Mouse (Mus musculus): ENCODE data around the gene Lrpprc. TPM values are rescaled to one million over a fixed set of nuclear protein-coding genes. Genes with fewer than 3 reads are reported as not detected.

Lrpprc gene
- polyA plus RNA-seq, 1 experiment = 11.2 TPM

DNA sequence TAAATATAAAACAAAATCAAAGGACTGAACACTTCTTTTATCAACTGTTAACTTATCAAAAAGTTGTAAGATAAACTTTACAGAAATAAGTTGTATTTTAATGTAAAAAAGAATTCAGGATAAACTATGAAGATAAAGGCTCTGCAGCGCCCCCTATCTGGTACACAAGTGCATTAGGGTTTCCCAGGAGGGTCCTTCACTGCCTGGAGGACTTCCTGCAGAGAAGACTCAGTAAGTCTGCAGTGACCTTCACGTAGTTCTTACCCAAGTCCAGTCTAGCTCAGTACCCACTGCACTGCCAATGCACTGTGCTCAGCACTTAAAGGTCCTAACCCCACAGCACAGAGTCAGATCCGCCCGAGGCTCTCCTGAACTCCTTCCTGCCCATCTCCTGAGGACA, 83.2 kb downstream of the Lrpprc start:
- H3K4me1 ChIP-seq (ENCODE audit: control insufficient read depth, insufficient read depth, low read length) = peaks cover 4% of the 10 kb centered on the region; the same call in 1 of the 2 replicates
- H3K27me3 ChIP-seq (ENCODE audit: control insufficient read depth, insufficient read depth, low read length) = no peaks in the 10 kb centered on the region
- H3K27ac ChIP-seq (ENCODE audit: control insufficient read depth, insufficient read depth, low read depth, low read length) = no peak overlapping the region
- TF ChIP-seq CTCF (IDR thresholded peaks at IDR 0.05; ENCODE audit: control insufficient read depth, insufficient read depth, insufficient replicate concordance, low read depth, low read length) = peak; percentile 12; the same call in 1 of the 2 replicates
- TF ChIP-seq POLR2A (IDR thresholded peaks at IDR 0.05; ENCODE audit: control insufficient read depth, low read depth, low read length) = no peak
- no peaks in the 10 kb centered on the region for H3K36me3 ChIP-seq (ENCODE audit: control insufficient read depth, insufficient read depth, low read length)
- H3K4me3 ChIP-seq (ENCODE audit: control insufficient read depth, low read depth, low read length) = no peak overlapping the region

- Histone ChIP-seq H3K27me3 (ENCODE audit: control insufficient read depth, insufficient read depth, low read length) (no peaks in the 10 kb centered on the region), H3K4me1 (ENCODE audit: control insufficient read depth, insufficient read depth, low read length) (peaks cover 4% of the 10 kb centered on the region; the same call in 1 of the 2 replicates), H3K36me3 (ENCODE audit: control insufficient read depth, insufficient read depth, low read length) (no peaks in the 10 kb centered on the region), H3K4me3 (ENCODE audit: control insufficient read depth, low read depth, low read length) (no peak overlapping the region), H3K27ac (ENCODE audit: control insufficient read depth, insufficient read depth, low read depth, low read length) (no peak overlapping the region)
- TF ChIP-seq POLR2A (IDR thresholded peaks at IDR 0.05; ENCODE audit: control insufficient read depth, low read depth, low read length) = no peak
- peak; percentile 79; the same call in 1 of the 2 replicates for TF ChIP-seq CTCF (IDR thresholded peaks at IDR 0.05; ENCODE audit: control insufficient read depth, insufficient read depth, insufficient replicate concordance, low read depth, low read length)
Observed at GRCm38 (mm10) chr17:84698727-84699126, 91.9 kb downstream of the Lrpprc start.

GRCm38 (mm10) chr17:84696537-84696936, 94.1 kb downstream of the Lrpprc start:
- H3K36me3 ChIP-seq (ENCODE audit: control insufficient read depth, insufficient read depth, low read length) = no peaks in the 10 kb centered on the region
- no peak overlapping the region for H3K4me3 ChIP-seq (ENCODE audit: control insufficient read depth, low read depth, low read length)
- H3K27ac ChIP-seq (ENCODE audit: control insufficient read depth, insufficient read depth, low read depth, low read length) = no peak overlapping the region
- TF ChIP-seq CTCF (IDR thresholded peaks at IDR 0.05; ENCODE audit: control insufficient read depth, insufficient read depth, insufficient replicate concordance, low read depth, low read length) (no peak), POLR2A (IDR thresholded peaks at IDR 0.05; ENCODE audit: control insufficient read depth, low read depth, low read length) (no peak)
- H3K4me1 ChIP-seq (ENCODE audit: control insufficient read depth, insufficient read depth, low read length) = peaks cover 3% of the 10 kb centered on the region; the same call in 1 of the 2 replicates
- no peaks in the 10 kb centered on the region for H3K27me3 ChIP-seq (ENCODE audit: control insufficient read depth, insufficient read depth, low read length)

DNA sequence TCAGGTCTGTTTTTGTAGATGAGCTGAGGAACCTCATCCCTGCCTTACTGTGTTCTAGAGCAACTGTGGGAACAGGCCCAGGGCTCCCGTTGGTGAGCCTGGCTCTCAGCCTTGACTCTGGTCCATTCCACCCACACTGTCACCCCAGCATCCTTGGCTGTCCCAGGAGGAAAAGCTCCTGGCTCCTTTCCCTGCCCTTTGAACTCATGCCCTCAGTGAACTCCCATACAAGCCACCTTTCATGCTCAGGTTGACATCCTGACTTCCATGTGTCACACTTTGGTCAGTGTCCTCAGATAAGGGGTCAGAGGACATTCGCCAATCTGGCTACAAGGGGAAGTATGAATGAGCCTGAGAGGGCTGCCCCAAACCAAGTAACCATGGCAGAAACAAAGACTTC, 96.8 kb downstream of the Lrpprc start:
- no peak overlapping the region for H3K4me3 ChIP-seq (ENCODE audit: control insufficient read depth, low read depth, low read length)
- H3K27ac ChIP-seq (ENCODE audit: control insufficient read depth, insufficient read depth, low read depth, low read length) = no peak overlapping the region
- H3K36me3 ChIP-seq (ENCODE audit: control insufficient read depth, insufficient read depth, low read length) = no peaks in the 10 kb centered on the region
- TF ChIP-seq POLR2A (IDR thresholded peaks at IDR 0.05; ENCODE audit: control insufficient read depth, low read depth, low read length) = no peak
- H3K4me1 ChIP-seq (ENCODE audit: control insufficient read depth, insufficient read depth, low read length) = peaks cover 3% of the 10 kb centered on the region; the same call in 1 of the 2 replicates
- no peaks in the 10 kb centered on the region for H3K27me3 ChIP-seq (ENCODE audit: control insufficient read depth, insufficient read depth, low read length)

DNA sequence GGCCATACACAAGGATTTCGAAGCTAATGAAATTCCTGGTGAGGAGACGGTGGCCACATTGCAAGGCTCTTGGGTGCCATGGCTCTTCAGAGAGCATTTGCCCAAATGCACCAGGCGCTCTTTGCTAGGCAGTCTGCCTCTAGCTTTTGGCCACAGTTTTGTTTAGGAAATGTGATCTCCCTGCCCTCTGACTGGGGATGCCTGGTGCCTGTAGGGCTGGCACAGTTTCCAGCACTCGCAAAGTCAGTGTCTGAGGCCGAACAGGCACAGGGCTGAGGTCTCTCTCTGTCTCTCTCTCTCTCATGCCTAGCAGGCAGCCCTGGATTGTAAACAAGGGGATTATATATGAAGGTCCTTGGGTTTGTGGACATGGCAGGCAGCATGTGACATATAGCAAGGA, 100.5 kb downstream of the Lrpprc start:
- Histone ChIP-seq H3K4me3 (ENCODE audit: control insufficient read depth, low read depth, low read length) (no peak overlapping the region), H3K27me3 (ENCODE audit: control insufficient read depth, insufficient read depth, low read length) (no peaks in the 10 kb centered on the region), H3K4me1 (ENCODE audit: control insufficient read depth, insufficient read depth, low read length) (peaks cover 3% of the 10 kb centered on the region; the same call in 1 of the 2 replicates), H3K36me3 (ENCODE audit: control insufficient read depth, insufficient read depth, low read length) (no peaks in the 10 kb centered on the region), H3K27ac (ENCODE audit: control insufficient read depth, insufficient read depth, low read depth, low read length) (no peak overlapping the region)
- TF ChIP-seq POLR2A (IDR thresholded peaks at IDR 0.05; ENCODE audit: control insufficient read depth, low read depth, low read length) (no peak), CTCF (IDR thresholded peaks at IDR 0.05; ENCODE audit: control insufficient read depth, insufficient read depth, insufficient replicate concordance, low read depth, low read length) (no peak)

DNA sequence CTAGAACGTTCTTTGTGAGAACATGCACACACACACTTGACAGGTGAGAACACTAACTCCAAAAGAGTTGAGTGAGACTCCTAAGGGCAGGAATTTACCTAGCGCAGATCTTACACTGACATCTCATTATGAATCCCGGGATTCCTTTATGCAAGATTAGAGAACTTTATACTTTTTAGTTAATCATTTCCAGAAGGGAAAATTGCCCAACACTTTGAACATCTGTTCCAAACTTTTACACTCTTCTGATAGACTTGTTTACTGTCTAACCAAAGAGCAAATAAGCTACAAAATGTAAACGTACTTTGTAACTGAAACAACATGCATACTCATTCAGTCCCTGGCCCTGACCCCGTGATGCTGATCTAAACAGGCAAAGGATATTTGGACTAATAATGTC, 101.3 kb downstream of the Lrpprc start:
- no peak for TF ChIP-seq CTCF (IDR thresholded peaks at IDR 0.05; ENCODE audit: control insufficient read depth, insufficient read depth, insufficient replicate concordance, low read depth, low read length)
- TF ChIP-seq POLR2A (IDR thresholded peaks at IDR 0.05; ENCODE audit: control insufficient read depth, low read depth, low read length) = no peak
- Histone ChIP-seq H3K4me1 (ENCODE audit: control insufficient read depth, insufficient read depth, low read length) (peaks cover 3% of the 10 kb centered on the region; the same call in 1 of the 2 replicates), H3K27ac (ENCODE audit: control insufficient read depth, insufficient read depth, low read depth, low read length) (no peak overlapping the region), H3K36me3 (ENCODE audit: control insufficient read depth, insufficient read depth, low read length) (no peaks in the 10 kb centered on the region), H3K4me3 (ENCODE audit: control insufficient read depth, low read depth, low read length) (no peak overlapping the region), H3K27me3 (ENCODE audit: control insufficient read depth, insufficient read depth, low read length) (no peaks in the 10 kb centered on the region)

- Histone ChIP-seq H3K4me1 (ENCODE audit: control insufficient read depth, insufficient read depth, low read length) (peaks cover 3% of the 10 kb centered on the region; the same call in 1 of the 2 replicates), H3K27ac (ENCODE audit: control insufficient read depth, insufficient read depth, low read depth, low read length) (no peak overlapping the region), H3K36me3 (ENCODE audit: control insufficient read depth, insufficient read depth, low read length) (no peaks in the 10 kb centered on the region), H3K27me3 (ENCODE audit: control insufficient read depth, insufficient read depth, low read length) (no peaks in the 10 kb centered on the region), H3K4me3 (ENCODE audit: control insufficient read depth, low read depth, low read length) (no peak overlapping the region)
- no peak for TF ChIP-seq POLR2A (IDR thresholded peaks at IDR 0.05; ENCODE audit: control insufficient read depth, low read depth, low read length)
- TF ChIP-seq CTCF (IDR thresholded peaks at IDR 0.05; ENCODE audit: control insufficient read depth, insufficient read depth, insufficient replicate concordance, low read depth, low read length) = no peak
Observed at GRCm38 (mm10) chr17:84688834-84689233, 101.8 kb downstream of the Lrpprc start.

- no peaks in the 10 kb centered on the region for H3K27me3 ChIP-seq (ENCODE audit: control insufficient read depth, insufficient read depth, low read length)
- no peaks in the 10 kb centered on the region for H3K36me3 ChIP-seq (ENCODE audit: control insufficient read depth, insufficient read depth, low read length)
- no peak overlapping the region for H3K4me3 ChIP-seq (ENCODE audit: control insufficient read depth, low read depth, low read length)
- peaks cover 3% of the 10 kb centered on the region; the same call in 1 of the 2 replicates for H3K4me1 ChIP-seq (ENCODE audit: control insufficient read depth, insufficient read depth, low read length)
- TF ChIP-seq POLR2A (IDR thresholded peaks at IDR 0.05; ENCODE audit: control insufficient read depth, low read depth, low read length) (no peak), CTCF (IDR thresholded peaks at IDR 0.05; ENCODE audit: control insufficient read depth, insufficient read depth, insufficient replicate concordance, low read depth, low read length) (no peak)
- H3K27ac ChIP-seq (ENCODE audit: control insufficient read depth, insufficient read depth, low read depth, low read length) = no peak overlapping the region
Observed at GRCm38 (mm10) chr17:84687994-84688393, 102.6 kb downstream of the Lrpprc start.
